Mouse (Mus musculus) spleen, adult 2 months (tissue): Measurements from ENCODE around the gene Zc3hav1l. TPM values are rescaled to one million over a fixed set of nuclear protein-coding genes. Genes with fewer than 3 reads are reported as not detected.

Source experiments
- DNase-seq, 2 experiments: peaks; one replicate each; pipeline versions ENCODE4 v3.0.0 to v3.0.0-alpha.2; 2012 to 2021; ENCODE audit warnings: low spot score in 2 of 2, low read depth in 1 of 2
- H3K27ac ChIP-seq: fragments of 200-500 bp; 2 replicates; pipeline ENCODE4 v1.5.1; 2012; ENCODE audit warnings: low read length, inconsistent platforms; ENCODE audit not compliant: insufficient read depth
- H3K27me3 ChIP-seq: fragments of 200-500 bp; 2 replicates; pipeline ENCODE4 v1.6.1; 2012; ENCODE audit warnings: mild to moderate bottlenecking, moderate library complexity, low read length, inconsistent platforms; ENCODE audit not compliant: control insufficient read depth, insufficient read depth
- H3K36me3 ChIP-seq: fragments of 200-500 bp; 2 replicates; pipeline ENCODE4 v1.6.1; 2012; ENCODE audit warnings: mild to moderate bottlenecking, low read length, inconsistent platforms; ENCODE audit not compliant: control insufficient read depth, insufficient read depth
- H3K4me1 ChIP-seq: fragments of 200-500 bp; 2 replicates; pipeline ENCODE4 v1.6.1; 2011; ENCODE audit warnings: inconsistent platforms; ENCODE audit not compliant: control insufficient read depth, insufficient read depth, insufficient read length
- H3K4me3 ChIP-seq: fragments of 200-500 bp; 2 replicates; pipeline ENCODE4 v1.5.1; 2011; ENCODE audit warnings: mild to moderate bottlenecking, inconsistent platforms; ENCODE audit not compliant: insufficient read depth, insufficient read length; ENCODE audit errors: extremely low read depth
- CTCF ChIP-seq: fragments of 200-500 bp; IDR thresholded peaks from 2 replicates; pipeline ENCODE4 v1.5.1; 2011; ENCODE audit warnings: mild to moderate bottlenecking, inconsistent platforms; ENCODE audit not compliant: insufficient read depth, insufficient read length, insufficient replicate concordance; ENCODE audit errors: extremely low read depth
- POLR2A ChIP-seq: fragments of 200-500 bp; IDR thresholded peaks from 2 replicates; pipeline ENCODE4 v1.6.1; 2011; ENCODE audit warnings: low read depth, low read length, inconsistent platforms
- WGBS: fragments of 180-500 bp; shearing (Covaris S2); methylation state at CpG from one replicate; pipeline ENCODE4 v1.1.7; 2018; 5-methylcytosine and 5-hydroxymethylcytosine counted together
- polyA plus RNA-seq: library from polyadenylated mRNA; depleted of rRNA; stranded (reverse); fragments of >200 nt; gene quantifications from 2 replicates; pipeline ENCODE4 v1.2.3, GENCODE M21; 2012; rRNA removed

The Zc3hav1l gene
- polyA plus RNA-seq, 1 experiment, result 1.5 TPM

DNA sequence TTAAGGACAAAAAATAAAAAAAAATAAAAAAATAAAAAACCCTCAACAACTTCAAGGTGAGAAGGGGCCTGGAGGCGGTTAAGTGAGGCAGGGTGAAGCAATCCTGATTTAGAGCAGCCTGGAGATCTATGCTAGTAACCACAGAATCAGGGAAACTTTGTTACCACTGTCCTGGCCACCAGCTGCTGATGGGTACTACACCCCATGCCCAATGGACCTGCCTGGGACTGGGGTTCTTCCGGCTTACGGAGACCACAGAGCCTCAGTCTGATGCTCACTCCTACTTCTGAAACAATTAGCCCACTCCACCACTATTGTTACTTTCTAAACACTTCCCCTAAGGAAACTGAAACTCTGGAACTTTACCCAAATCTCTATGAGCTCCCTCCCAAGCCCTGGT, 54.3 kb downstream of the Zc3hav1l start:
- 81% methylated on average over 3 of the region's 3 CpGs for WGBS
- Histone ChIP-seq H3K27me3 (no peaks in the 10 kb centered on the region), H3K4me1 (no peaks in the 10 kb centered on the region), H3K4me3 (no peak overlapping the region), H3K27ac (no peak overlapping the region), H3K36me3 (no peaks in the 10 kb centered on the region)
- TF ChIP-seq CTCF (no peak), POLR2A (no peak)
- DNase-seq, result no peak

DNA sequence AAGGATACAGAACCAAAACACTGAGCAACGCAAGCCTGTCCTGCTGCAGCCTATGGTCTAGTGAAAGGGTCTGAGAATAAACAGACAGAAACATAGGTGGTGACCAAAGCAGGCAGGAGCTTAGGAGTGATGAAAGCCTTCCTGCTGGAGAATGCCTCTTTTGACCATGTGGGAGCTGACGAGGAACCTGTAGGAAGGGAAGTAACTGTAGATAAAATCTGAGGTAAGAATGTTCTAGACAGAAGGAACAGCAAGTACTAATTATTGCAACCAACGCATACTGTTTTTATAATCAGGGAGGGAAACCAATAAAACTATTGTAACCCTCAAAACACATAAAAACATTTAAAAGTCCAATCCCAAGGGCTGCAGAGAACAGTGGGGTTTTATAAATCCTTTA, 54.9 kb downstream of the Zc3hav1l start:
- no peak for DNase-seq
- 72% methylated on average over 3 of the region's 3 CpGs for WGBS
- no peak overlapping the region for H3K4me3 ChIP-seq
- no peaks in the 10 kb centered on the region for H3K4me1 ChIP-seq
- TF ChIP-seq CTCF, result no peak
- no peak for TF ChIP-seq POLR2A
- H3K27me3 ChIP-seq, result no peaks in the 10 kb centered on the region
- H3K36me3 ChIP-seq, result no peaks in the 10 kb centered on the region
- H3K27ac ChIP-seq, result no peak overlapping the region

DNA sequence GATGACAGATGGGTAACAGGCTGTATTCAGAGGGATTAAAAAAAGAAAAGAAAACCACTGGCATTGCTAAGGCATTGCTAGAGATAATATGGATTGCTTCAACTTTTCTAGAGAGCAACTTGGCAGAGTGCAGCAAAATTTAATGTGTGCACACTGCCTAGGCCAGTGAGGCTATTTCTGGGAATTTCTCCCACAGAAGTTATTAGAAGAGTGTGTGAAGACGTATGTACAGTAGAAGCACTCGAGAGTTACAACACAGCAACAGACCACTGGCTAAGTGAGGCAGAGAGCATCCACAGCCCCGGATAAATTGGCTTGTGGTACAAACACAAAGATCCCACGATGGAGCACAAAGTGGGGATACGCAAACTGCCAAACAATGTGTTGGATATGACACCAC, 56.2 kb downstream of the Zc3hav1l start:
- 84% methylated on average over 5 of the region's 5 CpGs for WGBS
- H3K4me3 ChIP-seq, result no peak overlapping the region
- H3K36me3 ChIP-seq, result no peaks in the 10 kb centered on the region
- no peaks in the 10 kb centered on the region for H3K27me3 ChIP-seq
- TF ChIP-seq POLR2A (no peak), CTCF (no peak)
- no peak for DNase-seq
- H3K27ac ChIP-seq, result no peak overlapping the region
- H3K4me1 ChIP-seq, result no peaks in the 10 kb centered on the region

DNA sequence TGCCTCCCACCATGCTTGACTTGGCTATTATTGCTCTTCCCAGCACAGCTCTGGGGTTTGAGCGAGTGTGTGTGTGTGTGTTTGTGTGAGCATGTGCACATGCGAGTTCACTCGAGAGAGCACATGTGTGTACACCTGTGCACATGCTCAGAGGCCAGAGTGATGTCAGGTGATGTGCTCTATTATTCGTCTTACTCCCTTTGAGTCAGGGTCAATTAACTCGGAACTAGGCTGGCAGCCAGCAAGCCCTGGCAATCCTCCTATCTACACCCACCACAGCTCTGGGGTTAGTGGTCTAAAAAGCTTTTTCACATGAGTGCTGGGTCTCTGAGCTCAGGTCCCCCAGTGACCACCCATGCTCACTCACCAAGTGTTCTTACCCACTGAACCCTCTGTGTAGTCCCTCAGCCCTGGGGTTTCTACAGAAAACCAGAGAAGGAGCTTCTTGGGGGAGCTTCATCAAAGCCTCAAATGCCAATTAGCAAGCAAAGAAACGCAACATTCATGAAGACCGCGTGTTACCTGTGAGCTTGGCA, 56.7 kb downstream of the Zc3hav1l start:
- Histone ChIP-seq H3K36me3 (no peaks in the 10 kb centered on the region), H3K4me3 (no peak overlapping the region), H3K27ac (no peak overlapping the region), H3K27me3 (no peaks in the 10 kb centered on the region), H3K4me1 (no peaks in the 10 kb centered on the region)
- 87% methylated on average over 8 of the region's 8 CpGs for WGBS
- no peak for DNase-seq
- TF ChIP-seq POLR2A, result no peak
- no peak for TF ChIP-seq CTCF

DNA sequence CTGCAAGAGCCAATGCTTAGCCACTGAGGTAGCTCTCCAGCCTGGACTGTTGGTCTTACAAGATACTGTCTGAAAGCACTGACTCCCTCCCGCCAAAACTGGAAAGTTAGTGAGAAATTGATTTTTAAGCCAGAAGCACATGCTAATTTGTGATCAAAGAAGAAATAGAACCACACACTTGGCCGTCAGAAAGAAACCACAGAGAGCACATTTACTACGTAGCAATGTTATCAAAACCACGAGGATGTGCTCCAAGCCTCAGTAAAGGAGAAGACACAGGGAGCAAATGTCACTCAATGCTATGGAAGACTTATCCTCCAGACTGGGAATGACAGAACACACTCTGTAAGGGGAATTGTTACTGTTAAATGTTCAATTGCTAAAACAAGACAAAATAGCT, 57.6 kb downstream of the Zc3hav1l start:
- Histone ChIP-seq H3K4me1 (no peaks in the 10 kb centered on the region), H3K27me3 (no peaks in the 10 kb centered on the region), H3K4me3 (no peak overlapping the region), H3K36me3 (no peaks in the 10 kb centered on the region), H3K27ac (no peak overlapping the region)
- no peak for DNase-seq
- TF ChIP-seq CTCF, result no peak
- TF ChIP-seq POLR2A, result no peak
- WGBS, result 53% methylated on average over 4 of the region's 4 CpGs

- Histone ChIP-seq H3K4me3 (no peak overlapping the region), H3K27me3 (no peaks in the 10 kb centered on the region), H3K27ac (no peak overlapping the region), H3K4me1 (no peaks in the 10 kb centered on the region), H3K36me3 (no peaks in the 10 kb centered on the region)
- DNase-seq, result no peak
- 92% methylated on average over 5 of the region's 5 CpGs for WGBS
- TF ChIP-seq POLR2A (no peak), CTCF (no peak)
Observed at GRCm38 (mm10) chr6:38240618-38241017, 58.4 kb downstream of the Zc3hav1l start.

- DNase-seq, result no peak
- Histone ChIP-seq H3K4me3 (no peak overlapping the region), H3K36me3 (no peaks in the 10 kb centered on the region), H3K27ac (no peak overlapping the region), H3K27me3 (no peaks in the 10 kb centered on the region), H3K4me1 (no peaks in the 10 kb centered on the region)
- TF ChIP-seq POLR2A, result no peak
- TF ChIP-seq CTCF, result no peak
- 92% methylated on average over 4 of the region's 4 CpGs for WGBS
Observed at GRCm38 (mm10) chr6:38238382-38238781, 60.7 kb downstream of the Zc3hav1l start.

Other genes starting within 250 kb of the Zc3hav1l start
- gene Tmem213, start 190.0 kb downstream of the Zc3hav1l start, polyA plus RNA-seq, result not detected in 2 replicates
- 0.12 and 0.41 TPM in 2 replicates for gene Atp6v0a4, start 174.7 kb downstream of the Zc3hav1l start, polyA plus RNA-seq
- 0.25 and 0.33 TPM in 2 replicates for gene D630045J12Rik, start 45.2 kb downstream of the Zc3hav1l start, polyA plus RNA-seq
- gene Zc3hav1, start 55.3 kb upstream of the Zc3hav1l start, polyA plus RNA-seq, result 40.7 and 46.4 TPM in 2 replicates
- 0.12 and 0.22 TPM in 2 replicates for gene Ttc26, start 82.2 kb upstream of the Zc3hav1l start, polyA plus RNA-seq
- 4.7 and 4.9 TPM in 2 replicates for gene Ubn2, start 134.7 kb upstream of the Zc3hav1l start, polyA plus RNA-seq
- 83.1 and 139 TPM in 2 replicates for gene Fmc1, start 234.2 kb upstream of the Zc3hav1l start, polyA plus RNA-seq